Mouse (Mus musculus) testis, adult 2 months (tissue): ENCODE data around the gene Vps52. TPM values are rescaled to one million over a fixed set of nuclear protein-coding genes. Genes with fewer than 3 reads are reported as not detected.
"Not testable (repeated sequence)": the region's sequence is repeated elsewhere in the genome, so short reads cannot be mapped to it uniquely, and the experiment has no call there.

Experiments used
- H3K27ac ChIP-seq: fragments of 200-500 bp; 2 replicates; pipeline ENCODE4 v1.5.1; 2012; ENCODE audit warnings: low read depth, low read length; ENCODE audit not compliant: control insufficient read depth, insufficient read depth
- H3K27me3 ChIP-seq: fragments of 200-500 bp; 2 replicates; pipeline ENCODE4 v1.6.1; 2012; ENCODE audit warnings: mild to moderate bottlenecking, low read length, moderate library complexity; ENCODE audit not compliant: control insufficient read depth, insufficient read depth
- H3K36me3 ChIP-seq: fragments of 200-500 bp; 2 replicates; pipeline ENCODE4 v1.6.1; 2012; ENCODE audit warnings: mild to moderate bottlenecking, low read length; ENCODE audit not compliant: control insufficient read depth, insufficient read depth
- H3K4me1 ChIP-seq: fragments of 200-500 bp; 2 replicates; pipeline ENCODE4 v1.6.1; 2012; ENCODE audit warnings: low read length; ENCODE audit not compliant: control insufficient read depth, insufficient read depth
- H3K4me3 ChIP-seq: fragments of 200-500 bp; 2 replicates; pipeline ENCODE4 v1.5.1; 2012; ENCODE audit warnings: low read depth, mild to moderate bottlenecking, low read length, moderate library complexity, mixed read lengths; ENCODE audit not compliant: control insufficient read depth
- CTCF ChIP-seq: fragments of 200-500 bp; IDR thresholded peaks from 2 replicates; pipeline ENCODE4 v1.5.1; 2012; ENCODE audit warnings: low read depth, mild to moderate bottlenecking, inconsistent platforms, low read length, moderate library complexity; ENCODE audit not compliant: control insufficient read depth, insufficient read depth, insufficient replicate concordance
- POLR2A ChIP-seq: fragments of 200-500 bp; IDR thresholded peaks from 2 replicates; pipeline ENCODE4 v1.6.1; 2012; ENCODE audit warnings: low read depth, mild to moderate bottlenecking, inconsistent platforms, low read length, moderate library complexity; ENCODE audit not compliant: control insufficient read depth
- polyA plus RNA-seq: library from polyadenylated mRNA; depleted of rRNA; stranded (reverse); fragments of >200 nt; gene quantifications from 2 replicates; pipeline ENCODE4 v1.2.3, GENCODE M21; 2012

The Vps52 gene
- polyA plus RNA-seq, 1 experiment, result 45.7 TPM

DNA sequence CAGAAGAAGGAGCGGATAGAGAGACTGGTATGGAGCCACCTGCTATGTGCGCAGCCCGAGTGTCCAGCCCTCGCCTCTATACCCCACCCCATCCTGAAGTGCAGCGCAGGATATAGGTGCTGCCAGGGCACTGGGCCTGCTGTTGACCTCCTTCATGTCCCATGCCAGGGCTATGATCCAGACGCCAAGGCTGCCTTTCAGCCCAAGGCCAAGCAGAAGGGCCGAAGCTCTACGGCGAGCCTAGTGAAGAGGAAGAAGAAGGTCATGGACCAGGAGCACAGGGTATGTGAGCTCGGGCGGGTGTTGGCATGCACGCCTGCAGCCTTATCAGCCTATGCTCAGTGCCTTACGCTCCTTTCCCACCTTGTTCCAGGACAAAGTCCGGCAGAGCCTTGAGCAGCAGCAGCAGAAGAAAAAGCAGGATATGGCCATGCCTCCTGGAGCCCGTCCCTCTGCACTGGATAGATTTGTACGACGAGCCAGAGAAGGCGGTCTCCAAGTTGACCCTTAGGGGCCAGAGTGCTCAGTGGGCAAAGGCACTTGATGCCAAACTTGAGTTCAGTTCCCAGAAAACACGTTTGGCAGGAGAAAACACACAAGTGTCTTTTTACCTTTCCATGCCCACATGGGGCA, 6.6 kb upstream of the Vps52 start:
- Histone ChIP-seq H3K36me3 (peaks cover 1% of the 10 kb centered on the region; the same call in 1 of the 2 replicates), H3K4me3 (no peak overlapping the region), H3K4me1 (peaks cover 17% of the 10 kb centered on the region), H3K27me3 (no peaks in the 10 kb centered on the region), H3K27ac (no peak overlapping the region)
- TF ChIP-seq CTCF, result no peak

DNA sequence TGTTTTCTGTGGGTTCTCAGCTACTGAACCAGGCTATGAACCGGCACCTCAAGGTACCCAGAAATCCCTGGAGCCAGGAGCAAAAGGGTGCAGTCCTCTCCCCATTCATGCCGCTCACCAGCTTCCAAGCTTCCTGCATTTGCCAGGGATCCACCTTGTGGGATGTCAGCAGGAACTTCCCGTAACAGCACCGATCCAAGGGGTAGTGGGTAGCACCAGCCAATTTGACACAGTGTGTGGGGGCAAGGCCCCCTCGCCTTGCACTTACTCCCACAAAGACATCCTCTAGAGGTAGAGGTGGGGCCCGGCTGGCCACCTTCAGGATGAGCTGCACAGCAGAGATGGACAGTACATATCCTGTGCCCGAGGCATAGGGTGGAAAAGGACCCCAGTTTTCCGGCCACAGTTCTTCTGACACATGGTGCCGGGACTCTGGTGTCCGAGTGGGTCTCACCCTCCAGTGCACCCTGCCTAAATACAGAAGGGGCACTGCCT, 5.4 kb upstream of the Vps52 start:
- no peak overlapping the region; the same call in 1 of the 2 replicates for H3K4me3 ChIP-seq
- H3K4me1 ChIP-seq, result peaks cover 19% of the 10 kb centered on the region
- no peak for TF ChIP-seq POLR2A
- no peak for TF ChIP-seq CTCF
- no peak overlapping the region for H3K27ac ChIP-seq
- H3K27me3 ChIP-seq, result no peaks in the 10 kb centered on the region
- H3K36me3 ChIP-seq, result no peaks in the 10 kb centered on the region; the same call in 1 of the 2 replicates

DNA sequence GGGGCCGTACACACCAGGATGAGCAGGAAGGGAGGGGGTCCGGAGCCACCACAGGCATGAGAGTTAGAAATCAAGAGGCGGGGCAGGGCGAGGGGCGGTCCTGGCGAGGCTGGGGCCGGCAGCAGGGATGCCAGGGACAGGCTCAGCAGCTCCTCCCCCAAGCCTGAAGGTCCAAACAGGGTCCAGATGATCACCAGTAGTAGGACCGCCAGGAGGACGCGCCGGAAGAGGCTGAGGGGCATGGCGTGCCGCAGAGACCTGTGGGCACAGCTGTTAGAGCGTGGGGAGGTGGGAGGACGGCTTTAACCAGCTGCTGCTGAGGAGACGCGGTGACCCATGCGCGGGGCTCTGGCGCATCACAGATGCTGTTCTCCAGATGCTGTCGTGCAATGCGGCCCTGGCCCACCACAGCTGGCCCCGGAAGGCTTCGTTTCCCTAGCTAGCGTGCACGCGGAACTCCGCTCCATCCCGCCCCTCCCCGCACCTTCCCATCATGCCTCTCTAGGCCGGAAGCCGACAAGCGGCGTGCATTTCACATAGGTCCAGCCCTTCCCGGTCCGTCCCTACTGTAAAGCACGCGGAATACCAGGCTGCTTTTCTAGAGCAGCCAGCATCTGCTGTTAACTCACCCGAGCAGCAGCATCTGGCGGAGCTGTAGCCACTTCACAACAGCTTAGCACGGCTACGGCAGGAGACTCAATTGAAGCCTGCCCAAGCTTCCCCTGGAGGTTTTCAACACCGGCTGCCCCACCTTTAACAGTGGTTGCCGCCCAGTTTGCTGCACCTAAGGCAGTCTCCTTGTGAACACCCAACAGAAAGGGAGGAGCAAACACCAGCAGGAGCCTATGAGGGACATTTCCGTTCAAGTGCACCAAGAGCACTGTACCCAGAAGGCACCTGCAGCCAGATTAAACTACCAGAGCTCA, 4.3 kb upstream of the Vps52 start, which contains the start of gene B3galt4:
TSS of gene B3galt4 (minus strand) at position 468 of the 926 bp plus-strand sequence.
- H3K4me1 ChIP-seq, result peaks cover 20% of the 10 kb centered on the region

DNA sequence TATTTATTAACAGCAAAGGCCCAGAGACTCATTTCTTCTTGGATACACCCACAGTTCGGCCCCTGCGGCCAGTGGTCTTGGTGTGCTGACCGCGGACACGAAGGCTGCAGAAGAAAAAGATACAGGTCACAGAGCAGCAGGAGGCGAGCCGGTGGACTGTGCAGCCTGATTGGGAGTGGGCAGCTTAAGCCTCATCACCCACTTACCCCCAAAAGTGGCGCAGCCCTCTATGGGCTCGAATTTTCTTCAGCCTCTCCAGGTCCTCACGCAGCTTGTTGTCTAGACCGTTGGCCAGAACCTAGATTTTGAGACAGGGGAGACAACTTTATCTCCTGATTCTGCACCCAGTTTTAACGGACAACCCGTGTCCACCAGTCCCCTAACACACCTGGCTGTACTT, 3.6 kb upstream of the Vps52 start:
- H3K4me1 ChIP-seq, result peaks cover 22% of the 10 kb centered on the region
- H3K36me3 ChIP-seq, result not testable (repeated sequence)

More for the DNA sequence above, 4.3 kb upstream of the Vps52 start, which contains the start of gene B3galt4:
- TF ChIP-seq CTCF (no peak), POLR2A (peak; percentile 59; the same call in 1 of the 2 replicates)
- peak within 1 kb of the TSS; percentile 19; the same call in 1 of the 2 replicates for H3K27ac ChIP-seq
- peak within 1 kb of the TSS; percentile 60 for H3K4me3 ChIP-seq
- H3K36me3 ChIP-seq, result no peaks in the 10 kb centered on the region; the same call in 1 of the 2 replicates
- H3K27me3 ChIP-seq, result no peaks in the 10 kb centered on the region

DNA sequence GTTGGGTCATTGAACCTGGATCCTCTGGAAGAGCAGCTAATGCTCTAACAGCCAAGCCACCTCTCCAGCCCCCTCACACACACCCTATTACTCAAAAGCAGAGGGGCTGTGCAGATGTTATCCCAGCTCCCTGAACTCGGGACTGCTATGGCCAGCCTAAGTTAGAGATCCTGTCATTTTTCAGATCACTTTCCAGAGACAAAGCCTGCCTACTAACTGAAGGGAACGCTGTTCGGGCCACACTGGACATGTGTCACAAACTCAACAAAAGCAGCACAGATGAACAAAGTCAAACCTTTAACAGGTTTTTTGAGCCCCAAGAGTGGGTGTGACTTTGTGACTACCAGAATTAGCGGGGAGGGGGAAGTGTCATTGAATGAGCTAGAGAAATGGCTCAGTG, 2.7 kb upstream of the Vps52 start:
- no peak overlapping the region for H3K27ac ChIP-seq
- no peaks in the 10 kb centered on the region for H3K27me3 ChIP-seq
- no peak overlapping the region for H3K4me3 ChIP-seq
- no peaks in the 10 kb centered on the region; the same call in 1 of the 2 replicates for H3K36me3 ChIP-seq
- H3K4me1 ChIP-seq, result peaks cover 22% of the 10 kb centered on the region
- no peak for TF ChIP-seq CTCF
- TF ChIP-seq POLR2A, result no peak

More for the DNA sequence above, 3.6 kb upstream of the Vps52 start:
- H3K27me3 ChIP-seq, H3K4me3 ChIP-seq, H3K27ac ChIP-seq: not testable (repeated sequence)

DNA sequence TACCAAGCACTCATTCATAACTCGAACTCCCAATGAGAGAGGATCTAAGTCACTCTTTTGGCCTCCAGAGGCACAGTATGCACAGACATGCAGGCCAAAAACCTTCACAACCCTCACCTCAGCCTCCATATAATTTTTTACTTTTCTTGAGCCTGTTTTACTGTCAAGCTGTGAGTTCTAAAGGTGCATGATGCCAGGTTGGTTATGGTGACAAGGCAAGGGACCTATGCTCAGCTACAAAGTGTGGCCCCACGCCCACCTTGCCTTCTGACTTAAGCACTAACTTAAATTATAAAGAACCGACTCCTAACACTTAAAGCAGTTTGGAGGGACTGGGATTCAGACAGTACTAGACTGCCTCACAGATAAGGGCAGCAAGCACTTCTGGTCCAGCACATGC, 2.3 kb upstream of the Vps52 start:
- H3K27me3 ChIP-seq, result no peaks in the 10 kb centered on the region
- H3K4me1 ChIP-seq, result peaks cover 22% of the 10 kb centered on the region
- TF ChIP-seq CTCF (no peak), POLR2A (no peak)
- H3K36me3 ChIP-seq, result no peaks in the 10 kb centered on the region; the same call in none of the 2 replicates
- no peak overlapping the region for H3K4me3 ChIP-seq
- no peak overlapping the region for H3K27ac ChIP-seq

DNA sequence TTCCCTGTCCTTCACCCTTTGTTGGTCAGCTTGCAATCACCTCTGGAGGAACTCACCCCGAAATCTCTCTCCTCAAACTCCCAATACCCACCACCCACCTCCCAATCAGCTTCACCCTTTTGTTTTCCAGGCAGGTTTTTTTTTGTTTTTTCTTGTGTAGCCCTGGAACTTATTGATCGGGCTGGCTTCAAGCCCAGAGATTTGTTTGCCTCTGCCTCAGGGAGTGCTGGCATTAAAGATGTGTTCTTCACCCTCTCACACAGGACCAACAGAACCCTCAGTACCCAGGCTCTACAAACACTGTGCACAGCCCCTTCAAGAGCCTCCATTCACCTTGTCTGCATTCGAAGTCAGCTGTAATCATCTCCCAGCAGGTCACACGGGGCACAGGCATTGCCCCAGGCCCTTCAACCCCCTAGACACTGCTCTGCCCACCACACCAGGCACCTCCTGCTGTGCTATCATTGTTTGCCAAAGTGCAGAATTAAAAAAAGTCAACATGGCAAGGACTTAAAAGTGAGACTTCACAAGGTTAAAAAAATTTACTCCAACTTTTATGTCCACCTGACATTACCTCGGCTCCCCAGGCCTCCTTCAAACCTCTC, 1.5 kb upstream of the Vps52 start:
- H3K4me3 ChIP-seq, result no peak overlapping the region
- H3K27me3 ChIP-seq, result no peaks in the 10 kb centered on the region
- no peak overlapping the region for H3K27ac ChIP-seq
- H3K4me1 ChIP-seq, result peaks cover 22% of the 10 kb centered on the region
- H3K36me3 ChIP-seq, result no peaks in the 10 kb centered on the region; the same call in none of the 2 replicates
- no peak for TF ChIP-seq POLR2A
- TF ChIP-seq CTCF, result no peak
